In the genomic region with DNA sequence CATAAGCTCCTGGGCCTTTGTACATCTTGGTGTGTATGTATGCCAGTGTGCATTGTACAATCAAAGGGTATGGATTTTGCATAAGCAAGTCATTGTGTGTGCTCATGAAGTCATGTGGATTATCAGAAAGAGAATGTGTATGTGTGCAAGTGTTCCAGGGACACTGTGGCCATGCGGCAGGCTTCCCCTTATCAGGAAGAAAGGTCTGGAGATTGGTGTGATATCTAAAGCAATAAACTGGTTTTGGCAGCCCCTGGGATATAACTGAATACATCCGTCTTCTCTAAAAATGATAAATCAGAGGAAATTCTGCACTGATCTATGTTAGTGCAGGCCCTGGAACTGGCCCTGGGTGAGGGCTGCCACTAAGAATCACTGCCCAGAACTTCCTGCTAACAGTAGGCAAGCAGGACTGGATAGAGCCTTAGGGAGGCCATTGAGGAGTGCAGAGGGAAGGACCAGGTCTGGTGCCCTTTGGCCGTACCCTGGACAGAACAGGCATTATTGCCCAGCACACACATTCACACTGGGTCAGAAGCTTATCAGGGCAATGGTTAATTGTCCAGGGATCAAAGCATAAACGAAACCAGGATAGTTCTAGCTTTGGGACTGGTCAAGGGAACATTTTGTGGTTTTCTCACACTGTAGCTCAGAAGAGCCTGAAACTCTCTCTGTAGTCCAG, we compare ENCODE assay signal across 30 mouse cellular contexts. TPM values are rescaled to one million over a fixed set of nuclear protein-coding genes. Genes with fewer than 3 reads are reported as not detected.
DNase-seq lines count a peak whose midpoint lies in the region; ATAC-seq lines count a peak whose summit lies in the region.
"Had no signal": no experiment of that assay in that cellular context is flagged by ENCODE, and none has a peak within 500 bp of the region (broad histone marks: within the 10 kb centered on the region; RNA-seq: fewer than 3 reads in every experiment).

No protein-coding gene starts in this region.

- H3K9me3 ChIP-seq in kidney, embryonic 14.5 days (ENCODE audit: control insufficient read depth, low read length), result no peaks in the 10 kb centered on the region
- H3K9me3 ChIP-seq in intestine, embryonic 14.5 days (ENCODE audit: control insufficient read depth, low read length), result 0 out of 2 replicates have a peak, but pooled peaks cover 3% of the 10 kb centered on the region
- no peaks in the 10 kb centered on the region for H3K9me3 ChIP-seq in kidney, embryonic 15.5 days (replicated peaks)
- H3K9me3 ChIP-seq: embryonic facial prominence, embryonic 10.5 days; forebrain, embryonic 10.5 days; limb, embryonic 13.5 days; liver, embryonic 13.5 days; midbrain, embryonic 10.5 days; stomach, embryonic 15.5 days had no signal

- DNase-seq in kidney, adult 18-20 months, result peak; percentile 46
- no peak for DNase-seq in intestine, embryonic 14.5 days (ENCODE audit: low spot score)
- no peak for DNase-seq in cerebellum, adult 18-20 months
- no peak for DNase-seq in cerebellum, adult 8-10 months
- no peak for DNase-seq in frontal cortex, postnatal 14 days (ENCODE audit: low spot score in 2 of 2)
- DNase-seq: adrenal gland, postnatal 25 days; cerebellum, adult 9-11 months; gastrocnemius, postnatal 36 days; heart, postnatal 4 days; liver, embryonic 13.5 days; lung, embryonic 14.5 days; right cerebral cortex, postnatal 4 days; thymus, postnatal 25 days had no signal

- no peaks in the 10 kb centered on the region for H3K27me3 ChIP-seq in kidney, embryonic 14.5 days (ENCODE audit: control insufficient read depth, insufficient read depth, low read length)
- H3K27me3 ChIP-seq in intestine, embryonic 14.5 days (replicated peaks; ENCODE audit: control insufficient read depth, insufficient read depth, low read length), result no peaks in the 10 kb centered on the region
- H3K27me3 ChIP-seq in kidney, embryonic 15.5 days, result no peaks in the 10 kb centered on the region
- H3K27me3 ChIP-seq: limb, embryonic 13.5 days; liver, embryonic 13.5 days; stomach, embryonic 15.5 days had no signal

- H3K4me1 ChIP-seq in kidney, embryonic 14.5 days (ENCODE audit: control insufficient read depth, insufficient read depth, low read length), result peaks cover 10% of the 10 kb centered on the region
- H3K4me1 ChIP-seq in intestine, embryonic 14.5 days (replicated peaks; ENCODE audit: control insufficient read depth, insufficient read depth, low read length), result no peaks in the 10 kb centered on the region
- peaks cover 23% of the 10 kb centered on the region for H3K4me1 ChIP-seq in kidney, embryonic 15.5 days
- H3K4me1 ChIP-seq: forebrain, embryonic 10.5 days; limb, embryonic 13.5 days; midbrain, embryonic 10.5 days; stomach, embryonic 15.5 days had no signal

- no peaks in the 10 kb centered on the region for H3K36me3 ChIP-seq in kidney, embryonic 14.5 days (ENCODE audit: control insufficient read depth, insufficient read depth, low read length)
- H3K36me3 ChIP-seq in intestine, embryonic 14.5 days (ENCODE audit: control insufficient read depth, insufficient read depth, low read length), result no peaks in the 10 kb centered on the region
- H3K36me3 ChIP-seq in kidney, embryonic 15.5 days, result no peaks in the 10 kb centered on the region
- H3K36me3 ChIP-seq: embryonic facial prominence, embryonic 10.5 days; forebrain, embryonic 10.5 days; limb, embryonic 13.5 days; liver, embryonic 13.5 days; midbrain, embryonic 10.5 days; stomach, embryonic 15.5 days had no signal

- H3K9ac ChIP-seq in kidney, embryonic 14.5 days (ENCODE audit: low read depth, low read length), result no peak overlapping the region
- no peak overlapping the region for H3K9ac ChIP-seq in intestine, embryonic 14.5 days (ENCODE audit: low read length)
- no peak overlapping the region for H3K9ac ChIP-seq in kidney, embryonic 15.5 days
- H3K9ac ChIP-seq: hindbrain, embryonic 14.5 days; limb, embryonic 13.5 days; liver, embryonic 13.5 days; lung, embryonic 14.5 days; stomach, embryonic 15.5 days had no signal

- H3K27ac ChIP-seq in kidney, embryonic 14.5 days (ENCODE audit: low read depth, low read length), result no peak overlapping the region
- H3K27ac ChIP-seq in intestine, embryonic 14.5 days (ENCODE audit: low read depth), result no peak overlapping the region
- peak overlapping the region; percentile 42 for H3K27ac ChIP-seq in kidney, embryonic 15.5 days
- H3K27ac ChIP-seq: embryonic facial prominence, embryonic 10.5 days; forebrain, embryonic 10.5 days; hindbrain, embryonic 14.5 days; limb, embryonic 13.5 days; liver, embryonic 13.5 days; midbrain, embryonic 10.5 days; stomach, embryonic 15.5 days had no signal

- H3K4me2 ChIP-seq in kidney, embryonic 14.5 days (replicated peaks; ENCODE audit: low read depth, low read length), result no peak overlapping the region
- no peak overlapping the region for H3K4me2 ChIP-seq in intestine, embryonic 14.5 days (ENCODE audit: low read length)
- no peak overlapping the region for H3K4me2 ChIP-seq in kidney, embryonic 15.5 days
- H3K4me2 ChIP-seq: hindbrain, embryonic 14.5 days; limb, embryonic 13.5 days; liver, embryonic 13.5 days; lung, embryonic 14.5 days; stomach, embryonic 15.5 days had no signal

- no peak for ATAC-seq in kidney, embryonic 14.5 days (ENCODE audit: low FRiP score, low TSS enrichment)
- ATAC-seq in intestine, embryonic 14.5 days (replicated peaks; ENCODE audit: low FRiP score, low TSS enrichment, low read depth), result 0 out of 2 replicates have a peak, but pooled peaks have one; percentile 23
- no peak for ATAC-seq in kidney, embryonic 15.5 days (replicated peaks; ENCODE audit: low FRiP score)
- ATAC-seq in megakaryocyte progenitor cell, adult 5-6 weeks (replicated peaks; ENCODE audit: poor library complexity), result peak; percentile 54

- no peak overlapping the region for H3K4me3 ChIP-seq in kidney, embryonic 14.5 days (ENCODE audit: low read length)
- H3K4me3 ChIP-seq in intestine, embryonic 14.5 days (ENCODE audit: low read depth, low read length), result no peak overlapping the region
- no peak overlapping the region for H3K4me3 ChIP-seq in kidney, embryonic 15.5 days (replicated peaks)
- H3K4me3 ChIP-seq: embryonic facial prominence, embryonic 10.5 days; forebrain, embryonic 10.5 days; limb, embryonic 13.5 days; liver, embryonic 13.5 days; midbrain, embryonic 10.5 days; stomach, embryonic 15.5 days had no signal

- WGBS in kidney, embryonic 14.5 days, result 69% methylated on average over 4 of the region's 4 CpGs
- 71% methylated on average over 4 of the region's 4 CpGs for WGBS in intestine, embryonic 14.5 days
- 76% methylated on average over 4 of the region's 4 CpGs for WGBS in kidney, embryonic 15.5 days

RNA-seq across cellular contexts. Expression of a gene that starts 17.2 kb away (rescaled TPM):
- not detected in 2 replicates for polyA plus RNA-seq in kidney, embryonic 14.5 days (2014; fragmentation: Nextera tagmentation; extraction: Ambion mirVana)
- not detected in 2 replicates for polyA plus RNA-seq in intestine, embryonic 14.5 days (2014; fragmentation: Nextera tagmentation; extraction: Ambion mirVana)
- polyA plus RNA-seq in kidney, embryonic 15.5 days (2015; fragmentation: Nextera tagmentation; extraction: Ambion mirVana), result not detected in 2 replicates
- total RNA-seq in megakaryocyte progenitor cell, adult 5-6 weeks (2015), result not detected in 2 replicates
- 0.71 TPM in 1 of 2 replicates, not detected in the other for total RNA-seq in megakaryocyte progenitor cell, adult 5-6 weeks (2017)
- total RNA-seq: adrenal gland, postnatal 25 days; gastrocnemius, adult 18-20 months; gastrocnemius, postnatal 36 days; heart, postnatal 4 days; layer of hippocampus, postnatal 10 days; midbrain, postnatal 0 days had no signal
- polyA plus RNA-seq: brain, embryonic 14.5 days; cortical plate, adult 2 months; embryonic facial prominence, embryonic 10.5 days; heart, embryonic 16.5 days; hindbrain, embryonic 14.5 days; large intestine, adult 2 months; limb, embryonic 13.5 days; lung, embryonic 14.5 days; midbrain, embryonic 10.5 days; midbrain, postnatal 0 days; neural tube, embryonic 14.5 days; stomach, embryonic 15.5 days had no signal

RNA-seq across cellular contexts. Expression of a gene that starts 20.2 kb away (rescaled TPM):
- 0.22 and 0.26 TPM in 2 replicates for polyA plus RNA-seq in kidney, embryonic 14.5 days (2014; fragmentation: Nextera tagmentation; extraction: Ambion mirVana)
- 0.97 and 1.8 TPM in 2 replicates for polyA plus RNA-seq in intestine, embryonic 14.5 days (2014; fragmentation: Nextera tagmentation; extraction: Ambion mirVana)
- polyA plus RNA-seq in kidney, embryonic 15.5 days (2015; fragmentation: Nextera tagmentation; extraction: Ambion mirVana), result 0.34 TPM in 1 of 2 replicates, not detected in the other
- total RNA-seq in megakaryocyte progenitor cell, adult 5-6 weeks (2015), result not detected in 2 replicates
- not detected in 2 replicates for total RNA-seq in megakaryocyte progenitor cell, adult 5-6 weeks (2017)
- total RNA-seq: adrenal gland, postnatal 25 days; gastrocnemius, postnatal 36 days; heart, postnatal 4 days; layer of hippocampus, postnatal 10 days; midbrain, postnatal 0 days had no signal
- polyA plus RNA-seq: brain, embryonic 14.5 days; cortical plate, adult 2 months; embryonic facial prominence, embryonic 10.5 days; forebrain, embryonic 10.5 days; hindbrain, embryonic 14.5 days; midbrain, embryonic 10.5 days; midbrain, postnatal 0 days; neural tube, embryonic 14.5 days had no signal

RNA-seq across cellular contexts. Expression of a gene that starts 37.9 kb away (rescaled TPM):
- not detected in 2 replicates for polyA plus RNA-seq in kidney, embryonic 14.5 days (2014; fragmentation: Nextera tagmentation; extraction: Ambion mirVana)
- 1.5 and 1.8 TPM in 2 replicates for polyA plus RNA-seq in intestine, embryonic 14.5 days (2014; fragmentation: Nextera tagmentation; extraction: Ambion mirVana)
- polyA plus RNA-seq in kidney, embryonic 15.5 days (2015; fragmentation: Nextera tagmentation; extraction: Ambion mirVana), result 0.06 TPM in 1 of 2 replicates, not detected in the other
- not detected in 2 replicates for total RNA-seq in megakaryocyte progenitor cell, adult 5-6 weeks (2015)
- total RNA-seq in megakaryocyte progenitor cell, adult 5-6 weeks (2017), result not detected in 2 replicates
- total RNA-seq: adrenal gland, postnatal 25 days; gastrocnemius, adult 18-20 months; gastrocnemius, postnatal 36 days; heart, postnatal 4 days; layer of hippocampus, postnatal 10 days; midbrain, postnatal 0 days had no signal
- polyA plus RNA-seq: brain, embryonic 14.5 days; cortical plate, adult 2 months; embryonic facial prominence, embryonic 10.5 days; forebrain, embryonic 10.5 days; hindbrain, embryonic 14.5 days; limb, embryonic 13.5 days; lung, embryonic 14.5 days; midbrain, embryonic 10.5 days; midbrain, postnatal 0 days; neural tube, embryonic 14.5 days had no signal

RNA-seq across cellular contexts. Expression of a gene that starts 44.7 kb away (rescaled TPM):
- polyA plus RNA-seq in kidney, embryonic 14.5 days (2014; fragmentation: Nextera tagmentation; extraction: Ambion mirVana), result not detected in 2 replicates
- not detected in 2 replicates for polyA plus RNA-seq in intestine, embryonic 14.5 days (2014; fragmentation: Nextera tagmentation; extraction: Ambion mirVana)
- polyA plus RNA-seq in kidney, embryonic 15.5 days (2015; fragmentation: Nextera tagmentation; extraction: Ambion mirVana), result 0.09 TPM in 1 of 2 replicates, not detected in the other
- not detected in 2 replicates for total RNA-seq in megakaryocyte progenitor cell, adult 5-6 weeks (2015)
- not detected in 2 replicates for total RNA-seq in megakaryocyte progenitor cell, adult 5-6 weeks (2017)
- total RNA-seq: adrenal gland, postnatal 25 days; gastrocnemius, adult 18-20 months; gastrocnemius, postnatal 36 days; heart, postnatal 4 days; layer of hippocampus, postnatal 10 days; midbrain, postnatal 0 days had no signal
- polyA plus RNA-seq: brain, embryonic 14.5 days; cortical plate, adult 2 months; embryonic facial prominence, embryonic 10.5 days; forebrain, embryonic 10.5 days; heart, embryonic 16.5 days; hindbrain, embryonic 14.5 days; large intestine, adult 2 months; limb, embryonic 13.5 days; lung, embryonic 14.5 days; midbrain, postnatal 0 days; neural tube, embryonic 14.5 days had no signal

RNA-seq across cellular contexts. Expression of a gene that starts 58.8 kb away (rescaled TPM):
- not detected in 2 replicates for polyA plus RNA-seq in kidney, embryonic 14.5 days (2014; fragmentation: Nextera tagmentation; extraction: Ambion mirVana)
- not detected in 2 replicates for polyA plus RNA-seq in intestine, embryonic 14.5 days (2014; fragmentation: Nextera tagmentation; extraction: Ambion mirVana)
- 0.09 TPM in 1 of 2 replicates, not detected in the other for polyA plus RNA-seq in kidney, embryonic 15.5 days (2015; fragmentation: Nextera tagmentation; extraction: Ambion mirVana)
- total RNA-seq in megakaryocyte progenitor cell, adult 5-6 weeks (2015), result not detected in 2 replicates
- not detected in 2 replicates for total RNA-seq in megakaryocyte progenitor cell, adult 5-6 weeks (2017)
- total RNA-seq: adrenal gland, postnatal 25 days had no signal
- polyA plus RNA-seq: embryonic facial prominence, embryonic 10.5 days; forebrain, embryonic 10.5 days; large intestine, adult 2 months; liver, embryonic 13.5 days; lung, embryonic 14.5 days; stomach, embryonic 15.5 days had no signal

Comparison
In these comparisons a context has a peak if more than half of its experiments do, and no peak if none do; other contexts are left out.
1. ATAC-seq: peak in intestine, embryonic 14.5 days (single experiment) and megakaryocyte progenitor cell, adult 5-6 weeks (single experiment); none in kidney, embryonic 14.5 days (single experiment) and kidney, embryonic 15.5 days (single experiment).